27 mouse cellular contexts compared by ENCODE assay signal in genomic region chr16:21984091-21984490, GRCm38 (mm10). TPM values are rescaled to one million over a fixed set of nuclear protein-coding genes. Genes with fewer than 3 reads are reported as not detected.
"Had no signal": no experiment of that assay in that cellular context is flagged by ENCODE, and none has a peak within 500 bp of the region (broad histone marks: within the 10 kb centered on the region; RNA-seq: fewer than 3 reads in every experiment).

No protein-coding gene starts in this region.

- ATAC-seq: hindbrain, postnatal 0 days; intestine, embryonic 16.5 days had no signal

- DNase-seq: gastrocnemius, postnatal 14 days; gastrocnemius, postnatal 36 days; heart, adult 2 months; heart, postnatal 14 days; heart, postnatal 36 days; kidney, adult 11 months; kidney, adult 2 months; kidney, adult 9 months; kidney, postnatal 14 days; kidney, postnatal 36 days; layer of hippocampus, adult 9-11 months; liver; liver, embryonic 13.5 days had no signal

- H3K27me3 ChIP-seq: heart, embryonic 13.5 days; heart, embryonic 15.5 days; hindbrain, embryonic 13.5 days; hindbrain, embryonic 15.5 days; kidney, embryonic 15.5 days; limb, embryonic 12.5 days; liver, embryonic 13.5 days had no signal

- H3K9me3 ChIP-seq: heart, embryonic 13.5 days; heart, embryonic 15.5 days; hindbrain, embryonic 13.5 days; hindbrain, embryonic 15.5 days; kidney, embryonic 15.5 days; limb, embryonic 10.5 days; limb, embryonic 12.5 days; liver, embryonic 13.5 days had no signal

- H3K9ac ChIP-seq: heart, embryonic 13.5 days; heart, embryonic 15.5 days; hindbrain, embryonic 13.5 days; hindbrain, embryonic 15.5 days; kidney, embryonic 15.5 days; limb, embryonic 12.5 days; liver, embryonic 13.5 days had no signal

- H3K4me1 ChIP-seq: heart, embryonic 13.5 days; heart, embryonic 15.5 days; hindbrain, embryonic 13.5 days; hindbrain, embryonic 15.5 days; limb, embryonic 12.5 days; liver, embryonic 13.5 days had no signal

- H3K4me2 ChIP-seq: heart, embryonic 11.5 days; heart, embryonic 13.5 days; heart, embryonic 15.5 days; hindbrain, embryonic 13.5 days; hindbrain, embryonic 15.5 days; kidney, embryonic 15.5 days; limb, embryonic 12.5 days; liver, embryonic 11.5 days; liver, embryonic 13.5 days had no signal

- H3K27ac ChIP-seq: heart, adult 2 months; heart, embryonic 13.5 days; heart, embryonic 15.5 days; hindbrain, embryonic 13.5 days; hindbrain, embryonic 15.5 days; hindbrain, postnatal 0 days; kidney, embryonic 15.5 days; kidney, postnatal 0 days; left cerebral cortex, adult 2 months; limb, embryonic 10.5 days; limb, embryonic 12.5 days; liver, embryonic 13.5 days had no signal

- H3K4me3 ChIP-seq: heart, adult 2 months; heart, embryonic 13.5 days; heart, embryonic 15.5 days; hindbrain, embryonic 13.5 days; hindbrain, embryonic 15.5 days; kidney, embryonic 15.5 days; left cerebral cortex, adult 2 months; limb, embryonic 10.5 days; limb, embryonic 12.5 days; liver, embryonic 13.5 days had no signal

- H3K36me3 ChIP-seq: heart, embryonic 13.5 days; heart, embryonic 15.5 days; hindbrain, embryonic 13.5 days; hindbrain, embryonic 15.5 days; kidney, embryonic 15.5 days; limb, embryonic 10.5 days; limb, embryonic 12.5 days; liver, embryonic 13.5 days had no signal

RNA-seq across cellular contexts. Expression of gene Liph, which starts 11.4 kb away (rescaled TPM):
- total RNA-seq: gastrocnemius, adult 8-10 months; gastrocnemius, postnatal 36 days; heart, adult 2 months; heart, postnatal 36 days had no signal
